Mouse (Mus musculus) lung, adult 2 months (tissue): Measurements from ENCODE around the gene Ccdc130.

Source experiments
- CTCF ChIP-seq: fragments of 200-500 bp; IDR thresholded peaks from 2 replicates; pipeline ENCODE4 v1.5.1; 2011; ENCODE audit warnings: mild to moderate bottlenecking, low read length, control low read depth; ENCODE audit not compliant: insufficient read depth
- POLR2A ChIP-seq: fragments of 200-500 bp; IDR thresholded peaks from 2 replicates; pipeline ENCODE4 v1.6.1; 2011; ENCODE audit warnings: low read depth, mild to moderate bottlenecking, control low read depth, low read length, borderline replicate concordance; ENCODE audit errors: extremely low read depth

DNA sequence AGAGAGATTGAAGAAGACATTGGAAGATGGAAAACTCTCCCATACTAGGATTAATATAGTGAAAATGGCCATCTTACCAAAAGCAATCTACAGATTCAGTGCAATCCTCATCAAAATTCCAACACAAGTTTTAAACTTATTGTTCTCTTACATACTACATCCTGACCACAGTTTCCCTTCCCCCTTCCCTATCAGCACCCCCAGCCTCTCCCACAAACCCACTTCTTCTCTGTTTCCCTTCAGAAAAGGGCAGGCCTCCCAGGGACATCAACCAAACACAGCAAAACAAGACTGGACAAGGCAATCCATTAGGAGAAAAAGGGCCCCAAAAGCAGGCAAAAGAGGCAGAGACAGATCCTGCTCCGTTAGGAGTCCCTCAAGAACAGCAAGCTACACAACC, 6.3 kb upstream of the Ccdc130 start:
- TF ChIP-seq POLR2A (no peak), CTCF (no peak)
